Mouse (Mus musculus) embryonic facial prominence, embryonic 12.5 days (tissue): Measurements from ENCODE around the gene Krt72. TPM values are rescaled to one million over a fixed set of nuclear protein-coding genes. Genes with fewer than 3 reads are reported as not detected.

ENCODE experiments used
- ATAC-seq: fragments of 200-750 bp; cut with Nextera tagmentation; 2 replicates; pipeline ENCODE4 v1.8.0; 2017; ENCODE audit not compliant: insufficient number of reproducible peaks, insufficient read depth, low FRiP score, low TSS enrichment
- H3K27ac ChIP-seq: fragments of 300-500 bp; sonication (generic); 2 replicates; pipeline ENCODE4 v1.5.1; 2016; ENCODE audit warnings: mild to moderate bottlenecking
- H3K27me3 ChIP-seq: fragments of 300-500 bp; sonication (generic); 2 replicates; pipeline ENCODE4 v1.6.1; 2016; ENCODE audit warnings: mild to moderate bottlenecking, moderate library complexity
- H3K36me3 ChIP-seq: fragments of 300-500 bp; sonication (generic); 2 replicates; pipeline ENCODE4 v1.6.1; 2016; ENCODE audit warnings: mild to moderate bottlenecking
- H3K4me1 ChIP-seq: fragments of 300-500 bp; sonication (generic); 2 replicates; pipeline ENCODE4 v1.6.1; 2016
- H3K4me2 ChIP-seq: fragments of 300-500 bp; sonication (generic); replicated peaks from 2 replicates; pipeline ENCODE4 v1.6.1; 2016; ENCODE audit warnings: mild to moderate bottlenecking, moderate library complexity
- H3K4me3 ChIP-seq: fragments of 300-500 bp; sonication (generic); 2 replicates; pipeline ENCODE4 v1.5.1; 2016; ENCODE audit warnings: mild to moderate bottlenecking
- H3K9ac ChIP-seq: fragments of 300-500 bp; sonication (generic); 2 replicates; pipeline ENCODE4 v1.6.1; 2016; ENCODE audit warnings: mild to moderate bottlenecking, moderate library complexity
- H3K9me3 ChIP-seq: fragments of 300-500 bp; sonication (generic); 2 replicates; pipeline ENCODE4 v1.6.1; 2016; ENCODE audit warnings: mild to moderate bottlenecking, moderate library complexity
- WGBS: fragments of 180-500 bp; shearing (Covaris S2); methylation state at CpG from one replicate; pipeline ENCODE4 v1.1.7; 2016; 5-methylcytosine and 5-hydroxymethylcytosine counted together
- polyA plus RNA-seq: library from polyadenylated mRNA; unstranded; fragments of >200 nt; fragmentation: Nextera tagmentation; extraction: Ambion mirVana; gene quantifications from 2 replicates; pipeline ENCODE4 v1.2.1, GENCODE M21; 2016

Gene Krt72
- not detected in 2 replicates for polyA plus RNA-seq

DNA sequence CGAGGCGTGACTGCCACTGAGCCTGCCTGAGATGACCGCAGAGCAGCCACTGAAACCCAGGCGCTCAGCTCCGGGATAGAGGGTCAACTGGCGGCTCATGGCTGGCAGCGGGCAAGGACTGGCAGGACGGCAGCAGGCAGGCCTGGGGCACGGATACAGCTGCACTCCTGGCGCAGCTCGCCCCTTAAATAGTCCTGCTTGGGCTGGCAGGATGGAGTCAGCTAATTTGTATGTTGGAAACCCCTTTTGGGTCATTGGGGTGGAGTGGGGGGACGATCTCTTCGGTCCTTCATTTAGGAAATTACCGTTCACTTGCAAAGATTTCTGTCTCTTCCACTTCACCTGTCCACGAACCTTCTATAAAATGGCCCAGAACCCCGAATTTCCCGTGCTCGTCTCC, at the start of gene Krt72:
Krt72 (minus strand) TSS at position 101 of the 400 bp plus-strand sequence.
- no peak within 1 kb of the TSS for H3K9ac ChIP-seq
- H3K9me3 ChIP-seq, result no peaks in the 10 kb centered on the region
- H3K27me3 ChIP-seq, result no peaks in the 10 kb centered on the region
- H3K4me2 ChIP-seq, result no peak within 1 kb of the TSS
- 91% methylated on average over 18 of the region's 18 CpGs for WGBS
- no peak for ATAC-seq
- H3K27ac ChIP-seq, result no peak within 1 kb of the TSS
- no peaks in the 10 kb centered on the region for H3K4me1 ChIP-seq
- H3K4me3 ChIP-seq, result no peak within 1 kb of the TSS
- no peaks in the 10 kb centered on the region for H3K36me3 ChIP-seq

GRCm38 (mm10) chr15:101834784-101835328, 48.6 kb upstream of the Krt72 start:
- H3K9ac ChIP-seq, result no peak overlapping the region
- ATAC-seq, result no peak
- 63% methylated on average over 5 of the region's 5 CpGs for WGBS

GRCm38 (mm10) chr15:101833131-101833530, 46.9 kb upstream of the Krt72 start:
- H3K4me3 ChIP-seq, result no peak overlapping the region
- no peaks in the 10 kb centered on the region for H3K4me1 ChIP-seq
- H3K4me2 ChIP-seq, result no peak overlapping the region
- no peaks in the 10 kb centered on the region for H3K36me3 ChIP-seq
- no peak for ATAC-seq
- no peak overlapping the region for H3K27ac ChIP-seq
- no peak overlapping the region for H3K9ac ChIP-seq
- H3K9me3 ChIP-seq, result no peaks in the 10 kb centered on the region
- H3K27me3 ChIP-seq, result no peaks in the 10 kb centered on the region
- 36% methylated on average over 6 of the region's 6 CpGs for WGBS

More at GRCm38 (mm10) chr15:101834784-101835328, 48.6 kb upstream of the Krt72 start:
- Histone ChIP-seq H3K4me3 (no peak overlapping the region), H3K4me1 (no peaks in the 10 kb centered on the region), H3K27ac (no peak overlapping the region), H3K9me3 (no peaks in the 10 kb centered on the region), H3K36me3 (no peaks in the 10 kb centered on the region), H3K4me2 (no peak overlapping the region), H3K27me3 (no peaks in the 10 kb centered on the region)

DNA sequence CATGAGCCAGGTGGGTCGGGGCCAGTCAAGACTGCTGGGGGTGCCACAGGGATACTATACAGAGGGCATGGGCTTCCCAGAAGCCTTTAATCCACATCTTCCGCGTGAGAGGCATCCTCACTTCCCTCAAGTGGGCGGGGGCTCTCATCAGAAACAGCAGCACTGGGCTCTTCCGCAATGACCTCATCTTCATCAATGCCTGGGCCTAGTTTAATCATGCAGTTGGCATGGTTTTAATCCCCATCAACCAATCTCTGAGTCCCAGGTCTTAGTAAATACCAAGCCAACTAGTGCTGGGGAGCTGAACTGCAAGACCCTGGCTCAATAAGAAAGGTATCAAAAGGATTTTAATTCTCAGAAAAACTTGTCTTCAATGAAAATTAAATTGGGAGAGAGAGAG, 43.2 kb upstream of the Krt72 start:
- Histone ChIP-seq H3K4me1 (no peaks in the 10 kb centered on the region), H3K9me3 (no peaks in the 10 kb centered on the region), H3K9ac (no peak overlapping the region), H3K4me2 (no peak overlapping the region), H3K4me3 (no peak overlapping the region), H3K36me3 (no peaks in the 10 kb centered on the region), H3K27ac (no peak overlapping the region), H3K27me3 (no peaks in the 10 kb centered on the region)
- 72% methylated on average over 5 of the region's 5 CpGs for WGBS
- ATAC-seq, result no peak

DNA sequence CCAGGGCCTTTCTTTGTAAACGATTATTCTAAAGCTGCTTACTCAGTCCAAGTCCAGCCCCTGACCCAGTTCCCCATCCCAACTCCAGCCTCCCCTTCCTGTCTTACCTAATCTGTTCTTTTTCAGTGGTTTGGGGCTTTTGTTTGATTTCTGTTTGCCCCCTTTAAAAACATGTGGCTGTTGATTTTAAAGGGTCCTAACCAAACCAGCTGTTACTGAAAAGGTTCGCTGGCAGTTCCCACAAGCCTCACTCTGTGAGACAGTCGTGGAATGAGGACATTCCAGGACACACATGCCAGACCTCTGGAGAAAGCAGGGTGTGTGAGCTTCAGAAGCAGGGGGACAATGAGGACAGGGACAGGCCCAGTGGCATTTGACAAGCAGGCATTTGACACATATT, 35.5 kb upstream of the Krt72 start:
- ATAC-seq, result no peak
- Histone ChIP-seq H3K9me3 (no peaks in the 10 kb centered on the region), H3K4me2 (no peak overlapping the region), H3K4me3 (no peak overlapping the region), H3K36me3 (no peaks in the 10 kb centered on the region), H3K27me3 (no peaks in the 10 kb centered on the region), H3K9ac (no peak overlapping the region), H3K27ac (no peak overlapping the region), H3K4me1 (no peaks in the 10 kb centered on the region)
- WGBS, result 27% methylated on average over 3 of the region's 3 CpGs

DNA sequence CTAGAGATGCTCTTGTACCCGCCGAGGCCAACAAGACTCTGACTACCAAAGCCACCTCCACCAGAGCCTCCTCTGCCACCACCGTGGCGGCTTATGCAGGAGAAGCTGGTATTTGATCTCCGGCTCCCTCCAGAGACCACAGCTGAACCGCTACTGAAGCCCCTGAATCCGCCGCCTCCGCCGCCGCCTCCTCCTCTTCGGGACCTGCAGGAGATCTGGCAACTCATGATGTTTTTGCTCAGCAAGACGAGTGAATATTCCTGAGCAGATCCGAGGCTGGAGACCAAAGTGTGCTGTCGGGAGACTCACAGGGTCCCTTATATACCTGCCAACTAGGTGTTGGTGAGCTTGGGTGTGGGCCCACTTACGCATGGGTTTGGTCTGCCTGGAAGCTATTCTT, 31.6 kb upstream of the Krt72 start, which contains the start of gene Krt2:
Krt2 (minus strand) TSS at position 295 of the 400 bp plus-strand sequence.
- no peaks in the 10 kb centered on the region for H3K27me3 ChIP-seq
- H3K9ac ChIP-seq, result no peak within 1 kb of the TSS
- no peak for ATAC-seq
- WGBS, result 81% methylated on average over 16 of the region's 16 CpGs
- no peaks in the 10 kb centered on the region for H3K4me1 ChIP-seq
- no peaks in the 10 kb centered on the region for H3K36me3 ChIP-seq
- H3K4me3 ChIP-seq, result no peak within 1 kb of the TSS
- H3K27ac ChIP-seq, result no peak within 1 kb of the TSS
- H3K4me2 ChIP-seq, result no peak within 1 kb of the TSS
- no peaks in the 10 kb centered on the region for H3K9me3 ChIP-seq

DNA sequence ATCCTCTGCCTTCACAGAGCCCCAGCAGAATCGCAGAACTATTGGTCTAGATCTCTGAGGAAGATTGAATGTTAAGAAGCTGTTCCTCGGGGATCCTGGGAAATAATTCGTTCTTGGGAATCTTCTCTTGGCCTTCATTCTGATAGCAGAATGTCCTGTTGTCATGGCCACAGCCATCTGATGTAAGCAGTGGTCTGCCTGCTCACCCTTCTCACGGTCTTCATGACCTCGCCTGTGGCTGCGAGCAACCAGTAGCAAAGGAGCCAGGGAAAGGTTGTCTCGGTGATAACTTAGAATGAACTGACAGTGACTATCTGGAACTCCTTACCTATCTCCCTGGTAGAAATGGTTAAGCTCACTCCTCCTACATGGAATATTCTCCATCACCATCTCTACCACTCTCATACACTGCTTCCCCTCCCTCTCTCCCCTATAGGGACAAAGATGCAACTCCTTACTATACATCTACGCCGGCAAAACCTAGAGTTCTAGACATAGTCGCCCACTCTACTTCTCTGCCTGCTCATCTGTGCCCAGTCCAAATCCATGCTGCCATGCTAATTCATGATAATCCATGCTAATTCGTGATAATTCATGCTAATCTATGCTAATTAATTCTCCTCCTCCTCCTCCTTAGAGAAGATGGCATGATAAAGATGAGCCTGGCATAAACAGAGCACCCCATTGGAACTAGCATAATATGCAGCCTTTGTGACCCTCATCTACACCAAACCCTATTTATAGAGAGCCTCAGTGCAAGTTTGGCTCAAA, 17.0 kb upstream of the Krt72 start:
- Histone ChIP-seq H3K4me2 (no peak overlapping the region), H3K9ac (no peak overlapping the region), H3K9me3 (no peaks in the 10 kb centered on the region), H3K27ac (no peak overlapping the region), H3K4me1 (no peaks in the 10 kb centered on the region), H3K27me3 (no peaks in the 10 kb centered on the region), H3K36me3 (no peaks in the 10 kb centered on the region), H3K4me3 (no peak overlapping the region)
- WGBS, result 86% methylated on average over 11 of the region's 11 CpGs
- ATAC-seq, result no peak

- Histone ChIP-seq H3K9ac (no peak within 1 kb of the TSS), H3K4me2 (no peak within 1 kb of the TSS), H3K4me1 (no peaks in the 10 kb centered on the region), H3K9me3 (no peaks in the 10 kb centered on the region), H3K27me3 (no peaks in the 10 kb centered on the region), H3K27ac (no peak within 1 kb of the TSS), H3K36me3 (no peaks in the 10 kb centered on the region), H3K4me3 (no peak within 1 kb of the TSS)
- ATAC-seq, result no peak
- 76% methylated on average over 6 of the region's 6 CpGs for WGBS
These were observed 16.1 kb upstream of the Krt72 start, which contains the start of gene Krt73 for GRCm38 (mm10) chr15:101802296-101802835. TSS of gene Krt73 (minus strand) at chr15:101802346.

- no peak for ATAC-seq
- H3K9ac ChIP-seq, result no peak overlapping the region
- WGBS, result 25% methylated on average over 3 of the region's 3 CpGs
- no peaks in the 10 kb centered on the region for H3K27me3 ChIP-seq
- no peaks in the 10 kb centered on the region for H3K4me1 ChIP-seq
- no peaks in the 10 kb centered on the region for H3K36me3 ChIP-seq
- H3K9me3 ChIP-seq, result no peaks in the 10 kb centered on the region
- no peak overlapping the region for H3K4me3 ChIP-seq
- no peak overlapping the region for H3K27ac ChIP-seq
- no peak overlapping the region for H3K4me2 ChIP-seq
These were observed 4.6 kb upstream of the Krt72 start for GRCm38 (mm10) chr15:101790867-101791266.

DNA sequence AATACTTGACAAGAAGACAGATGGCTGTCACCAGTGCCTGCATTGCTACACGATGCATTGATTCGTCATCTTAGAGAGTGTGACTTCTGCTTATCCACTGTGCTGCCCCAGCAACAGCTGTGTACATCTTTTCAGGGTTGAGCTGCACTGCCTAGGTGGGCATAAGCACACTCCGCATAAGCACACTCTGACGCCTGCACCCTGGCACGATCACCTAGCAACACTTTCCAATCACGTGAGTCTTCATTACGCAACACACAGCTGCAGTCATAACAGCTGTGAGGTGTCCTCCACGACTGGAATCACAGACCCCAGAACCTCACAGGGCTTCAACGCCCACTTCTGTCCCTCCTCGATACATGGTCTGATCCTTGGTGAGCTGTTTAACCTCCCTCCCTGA, 12.8 kb downstream of the Krt72 start:
- H3K9me3 ChIP-seq, result no peaks in the 10 kb centered on the region
- WGBS, result 88% methylated on average over 10 of the region's 10 CpGs
- no peak overlapping the region for H3K9ac ChIP-seq
- H3K36me3 ChIP-seq, result no peaks in the 10 kb centered on the region
- no peaks in the 10 kb centered on the region for H3K27me3 ChIP-seq
- H3K4me1 ChIP-seq, result no peaks in the 10 kb centered on the region
- ATAC-seq, result 0 out of 2 replicates have a peak, but pooled peaks have one; percentile 8
- H3K4me2 ChIP-seq, result no peak overlapping the region
- no peak overlapping the region for H3K4me3 ChIP-seq
- H3K27ac ChIP-seq, result no peak overlapping the region

GRCm38 (mm10) chr15:101772711-101773081, 13.6 kb downstream of the Krt72 start:
- no peak overlapping the region for H3K4me3 ChIP-seq
- 6% methylated on average over 5 of the region's 5 CpGs for WGBS

More at GRCm38 (mm10) chr15:101772711-101773081, 13.6 kb downstream of the Krt72 start:
- Histone ChIP-seq H3K27ac (no peak overlapping the region), H3K4me1 (no peaks in the 10 kb centered on the region), H3K9me3 (no peaks in the 10 kb centered on the region), H3K27me3 (no peaks in the 10 kb centered on the region), H3K9ac (no peak overlapping the region), H3K36me3 (no peaks in the 10 kb centered on the region), H3K4me2 (no peak overlapping the region)
- ATAC-seq, result 0 out of 2 replicates have a peak, but pooled peaks have one; percentile 36
